Mouse (Mus musculus): Measurements from ENCODE around the gene Plcb2. TPM values are rescaled to one million over a fixed set of nuclear protein-coding genes. Genes with fewer than 3 reads are reported as not detected.

Plcb2 gene
- total and polyA plus RNA-seq, 3 experiments = 6.4 to 21.2 TPM; not detected in 1

GRCm38 (mm10) chr2:118756103-118756502 lies 27.9 kb upstream of the Plcb2 start:
- H3K9ac ChIP-seq (ENCODE audit: control insufficient read depth, low read depth, low read length, poor library complexity, severe bottlenecking) = no peak overlapping the region
- H3K36me3 ChIP-seq (ENCODE audit: control insufficient read depth in 1 of 2, insufficient read depth in 2 of 2, low read length in 2 of 2) = peaks cover 0 to 19% of the 10 kb centered on the region in 2 experiments; a peak in 2 of 4 replicates
- H3K4me3 ChIP-seq (ENCODE audit: control insufficient read depth in 1 of 2, insufficient read depth in 1 of 2, low read depth in 2 of 2, low read length in 2 of 2) = no peak overlapping the region
- H3K9me3 ChIP-seq (replicated peaks; ENCODE audit: insufficient read depth, low read length) = no peaks in the 10 kb centered on the region
- H3K79me2 ChIP-seq (ENCODE audit: control insufficient read depth, insufficient read depth, low read length, poor library complexity) = no peaks in the 10 kb centered on the region
- peaks cover 4 to 16% of the 10 kb centered on the region in 2 experiments; a peak in 3 of 4 replicates for H3K4me1 ChIP-seq (ENCODE audit: control insufficient read depth in 1 of 2, insufficient read depth in 2 of 2, low read length in 2 of 2)
- no peak for TF ChIP-seq HCFC1 (IDR thresholded peaks at IDR 0.05; ENCODE audit: low read depth, low read length)
- no peak for TF ChIP-seq ZMIZ1 (IDR thresholded peaks at IDR 0.05; ENCODE audit: low read depth, low read length)
- TF ChIP-seq RCOR1 (IDR thresholded peaks at IDR 0.05; ENCODE audit: low read depth, low read length) = no peak
- TF ChIP-seq ZKSCAN1 (IDR thresholded peaks at IDR 0.05; ENCODE audit: low read depth, low read length) = no peak
- no peak for TF ChIP-seq POLR2A (IDR thresholded peaks at IDR 0.05; ENCODE audit: control insufficient read depth in 1 of 2, insufficient read depth in 1 of 2, low read depth in 1 of 2, low read length in 2 of 2, poor library complexity in 1 of 2)
- no peak for TF ChIP-seq MAZ (IDR thresholded peaks at IDR 0.05; ENCODE audit: low read depth, low read length)
- TF ChIP-seq BHLHE40 (IDR thresholded peaks at IDR 0.05; ENCODE audit: borderline replicate concordance, low read depth, low read length) = no peak
- TF ChIP-seq KAT2A (conservative IDR thresholded peaks at IDR 0.05; ENCODE audit: low read depth, low read length) = no peak
- no peak for TF ChIP-seq SIN3A (IDR thresholded peaks at IDR 0.05; ENCODE audit: low read length)
- no peak for TF ChIP-seq USF2 (IDR thresholded peaks at IDR 0.05; ENCODE audit: borderline replicate concordance in 1 of 2, insufficient read depth in 1 of 2, low read depth in 1 of 2, low read length in 2 of 2)
- TF ChIP-seq MAFK (IDR thresholded peaks at IDR 0.05; ENCODE audit: borderline replicate concordance, low read depth, low read length) = no peak
- no peak for TF ChIP-seq RAD21 (IDR thresholded peaks at IDR 0.05; ENCODE audit: low read depth, low read length)
- no peak for TF ChIP-seq MYC (IDR thresholded peaks at IDR 0.05; ENCODE audit: low read depth, low read length)
- TF ChIP-seq E2F4 (IDR thresholded peaks at IDR 0.05; ENCODE audit: borderline replicate concordance, low read depth, low read length) = no peak
- TF ChIP-seq POLR2AphosphoS2 (IDR thresholded peaks at IDR 0.05; ENCODE audit: low read length) = no peak
- TF ChIP-seq JUND (IDR thresholded peaks at IDR 0.05; ENCODE audit: low read depth, low read length) = no peak
- no peaks in the 10 kb centered on the region for H3K27me3 ChIP-seq (ENCODE audit: control insufficient read depth in 1 of 2, insufficient read depth in 2 of 2, low read length in 2 of 2)
- no peak overlapping the region for H3K27ac ChIP-seq (ENCODE audit: control insufficient read depth, low read depth, low read length)
- no peak for DNase-seq (ENCODE audit: low read depth, low spot score)

- no peak overlapping the region for H3K27ac ChIP-seq (ENCODE audit: control insufficient read depth, low read depth, low read length)
- H3K4me3 ChIP-seq (ENCODE audit: control insufficient read depth in 1 of 2, insufficient read depth in 1 of 2, low read depth in 2 of 2, low read length in 2 of 2) = no peak overlapping the region
- H3K27me3 ChIP-seq (ENCODE audit: control insufficient read depth in 1 of 2, insufficient read depth in 2 of 2, low read length in 2 of 2) = no peaks in the 10 kb centered on the region
- TF ChIP-seq SMC3 (IDR thresholded peaks at IDR 0.05; ENCODE audit: low read depth, low read length) = peak; percentile 24; the same call in 1 of the 2 replicates
- TF ChIP-seq ZNF384 (IDR thresholded peaks at IDR 0.05; ENCODE audit: low read depth, low read length) = no peak
- H3K79me2 ChIP-seq (ENCODE audit: control insufficient read depth, insufficient read depth, low read length, poor library complexity) = no peaks in the 10 kb centered on the region
- H3K4me1 ChIP-seq (ENCODE audit: control insufficient read depth in 1 of 2, insufficient read depth in 2 of 2, low read length in 2 of 2) = peaks cover 4 to 13% of the 10 kb centered on the region in 2 experiments; a peak in 3 of 4 replicates
- peaks cover 0 to 19% of the 10 kb centered on the region in 2 experiments; a peak in 2 of 4 replicates for H3K36me3 ChIP-seq (ENCODE audit: control insufficient read depth in 1 of 2, insufficient read depth in 2 of 2, low read length in 2 of 2)
- no peak overlapping the region for H3K9ac ChIP-seq (ENCODE audit: control insufficient read depth, low read depth, low read length, poor library complexity, severe bottlenecking)
- DNase-seq (ENCODE audit: low read depth, low spot score) = no peak
- no peaks in the 10 kb centered on the region for H3K9me3 ChIP-seq (replicated peaks; ENCODE audit: insufficient read depth, low read length)
Observed at GRCm38 (mm10) chr2:118755407-118755806, 27.2 kb upstream of the Plcb2 start.

All from MEL (cell line).